Mouse (Mus musculus) lung, embryonic 16.5 days (tissue): ENCODE results near the gene Acss2. TPM values are rescaled to one million over a fixed set of nuclear protein-coding genes. Genes with fewer than 3 reads are reported as not detected.
"Not testable (repeated sequence)": the region's sequence is repeated elsewhere in the genome, so short reads cannot be mapped to it uniquely, and the experiment has no call there.

ENCODE experiments used
- ATAC-seq: fragments of 200-750 bp; cut with Nextera tagmentation; 2 replicates; pipeline ENCODE4 v1.8.0; 2017; ENCODE audit warnings: low read depth, mild to moderate bottlenecking, moderate library complexity
- H3K27ac ChIP-seq: fragments of 300-500 bp; sonication (generic); 2 replicates; pipeline ENCODE4 v1.5.1; 2014; ENCODE audit warnings: mild to moderate bottlenecking, control low read depth, low read length
- H3K27me3 ChIP-seq: fragments of 300-500 bp; sonication (generic); 2 replicates; pipeline ENCODE4 v1.6.1; 2014; ENCODE audit warnings: low read depth, low read length, mixed read lengths; ENCODE audit not compliant: control insufficient read depth, insufficient read depth
- H3K36me3 ChIP-seq: fragments of 300-500 bp; sonication (generic); 2 replicates; pipeline ENCODE4 v1.6.1; 2014; ENCODE audit warnings: low read length; ENCODE audit not compliant: control insufficient read depth, insufficient read depth
- H3K4me1 ChIP-seq: fragments of 300-500 bp; sonication (generic); replicated peaks from 2 replicates; pipeline ENCODE4 v1.6.1; 2014; ENCODE audit warnings: low read length, mixed read lengths; ENCODE audit not compliant: control insufficient read depth, insufficient read depth
- H3K4me2 ChIP-seq: fragments of 300-500 bp; sonication (generic); 2 replicates; pipeline ENCODE4 v1.6.1; 2014; ENCODE audit warnings: low read depth, low read length, control low read depth
- H3K4me3 ChIP-seq: fragments of 300-500 bp; sonication (generic); 2 replicates; pipeline ENCODE4 v1.5.1; 2014; ENCODE audit warnings: mild to moderate bottlenecking, low read length, control low read depth
- H3K9ac ChIP-seq: fragments of 300-500 bp; sonication (generic); 2 replicates; pipeline ENCODE4 v1.6.1; 2014; ENCODE audit warnings: low read length, control low read depth
- H3K9me3 ChIP-seq: fragments of 300-500 bp; sonication (generic); 2 replicates; pipeline ENCODE4 v1.6.1; 2016; ENCODE audit warnings: low read length; ENCODE audit not compliant: control insufficient read depth
- WGBS: fragments of 180-500 bp; shearing (Covaris S2); extraction: QIAGEN DNeasy Blood & Tissue Kit; methylation state at CpG from one replicate; pipeline ENCODE4 v1.1.7; 2014; 5-methylcytosine and 5-hydroxymethylcytosine counted together
- polyA plus RNA-seq: library from polyadenylated mRNA; unstranded; fragments of >200 nt; fragmentation: Nextera tagmentation; extraction: Ambion mirVana; gene quantifications from 2 replicates; pipeline ENCODE4 v1.2.1, GENCODE M21; 2015

Acss2 gene
- polyA plus RNA-seq, 1 experiment from 2014 or later, result 11.0 TPM

DNA sequence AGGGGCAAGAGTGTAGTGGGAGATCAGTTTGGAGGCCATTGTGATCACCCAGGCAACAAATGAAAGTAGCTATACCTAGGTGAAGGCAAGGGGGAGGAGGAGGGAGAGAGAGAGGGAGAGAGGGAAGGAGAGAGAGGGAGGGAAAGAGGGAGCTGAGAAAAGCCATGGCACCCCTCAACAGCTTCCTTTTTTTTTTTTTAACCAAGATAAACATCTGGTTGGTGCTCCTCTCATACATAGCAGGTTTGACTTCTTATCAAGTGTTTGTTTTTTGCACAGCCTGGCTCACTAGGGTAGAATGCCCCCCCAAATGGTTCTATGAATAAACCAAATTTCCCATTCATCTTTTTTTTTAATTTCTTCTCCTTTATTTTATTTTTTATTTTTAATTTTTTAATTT is 18.5 kb downstream of the Acss2 start:
- no peak overlapping the region for H3K27ac ChIP-seq
- no peak overlapping the region for H3K4me3 ChIP-seq
- no peak overlapping the region for H3K4me2 ChIP-seq
- H3K36me3 ChIP-seq, result no peaks in the 10 kb centered on the region
- H3K27me3 ChIP-seq, result no peaks in the 10 kb centered on the region
- 0 out of 2 replicates have a peak, but pooled peaks cover 5% of the 10 kb centered on the region for H3K4me1 ChIP-seq
- H3K9me3 ChIP-seq, result no peaks in the 10 kb centered on the region
- no peak overlapping the region for H3K9ac ChIP-seq
- ATAC-seq, result no peak

- no peaks in the 10 kb centered on the region for H3K36me3 ChIP-seq
- ATAC-seq, result no peak
- no peaks in the 10 kb centered on the region for H3K9me3 ChIP-seq
- no peaks in the 10 kb centered on the region for H3K27me3 ChIP-seq
- H3K27ac ChIP-seq, result no peak overlapping the region
- no peak overlapping the region for H3K9ac ChIP-seq
- H3K4me1 ChIP-seq, result 0 out of 2 replicates have a peak, but pooled peaks cover 5% of the 10 kb centered on the region
- H3K4me3 ChIP-seq, result no peak overlapping the region
- 62% methylated on average over 5 of the region's 5 CpGs for WGBS
- no peak overlapping the region for H3K4me2 ChIP-seq
These were observed 20.2 kb downstream of the Acss2 start for GRCm38 (mm10) chr2:155537761-155538462.

GRCm38 (mm10) chr2:155538463-155539057 is 20.8 kb downstream of the Acss2 start:
- H3K27ac ChIP-seq, H3K4me1 ChIP-seq, H3K9me3 ChIP-seq, H3K36me3 ChIP-seq, ATAC-seq, H3K9ac ChIP-seq, H3K4me2 ChIP-seq, H3K27me3 ChIP-seq: not testable (repeated sequence)
- WGBS, result 70% methylated on average over 7 of the region's 19 CpGs
- H3K4me3 ChIP-seq, result 0 out of 2 replicates have a peak overlapping the region, but pooled peaks have one; percentile 5

DNA sequence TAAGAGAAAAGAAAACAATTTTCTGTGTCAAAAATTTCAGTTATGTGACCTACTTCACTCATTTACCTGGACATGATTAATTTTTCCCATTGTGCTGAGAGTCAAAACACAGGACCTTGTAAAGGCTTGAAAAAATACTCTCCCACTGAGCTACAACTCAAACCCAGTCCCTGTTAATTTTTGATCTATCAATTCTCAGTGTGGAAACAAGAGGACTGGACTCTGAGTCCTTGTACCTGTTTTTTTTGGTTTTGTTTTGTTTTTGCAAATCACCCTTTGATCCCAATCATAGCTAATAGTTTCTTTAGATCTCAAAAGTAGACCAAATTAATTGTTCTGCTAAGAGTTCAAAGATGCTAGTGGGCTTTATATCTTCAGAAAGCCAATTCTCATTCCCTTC is 21.9 kb downstream of the Acss2 start:
- H3K27me3 ChIP-seq, result no peaks in the 10 kb centered on the region
- ATAC-seq, result no peak
- no peak overlapping the region for H3K4me3 ChIP-seq
- 0 out of 2 replicates have a peak, but pooled peaks cover 5% of the 10 kb centered on the region for H3K4me1 ChIP-seq
- H3K9me3 ChIP-seq, result no peaks in the 10 kb centered on the region
- H3K4me2 ChIP-seq, result no peak overlapping the region
- H3K36me3 ChIP-seq, result no peaks in the 10 kb centered on the region
- no peak overlapping the region for H3K27ac ChIP-seq
- H3K9ac ChIP-seq, result no peak overlapping the region

GRCm38 (mm10) chr2:155540822-155541458 is 23.2 kb downstream of the Acss2 start:
- WGBS, result 39% methylated on average over 6 of the region's 6 CpGs
- Histone ChIP-seq H3K9me3 (no peaks in the 10 kb centered on the region), H3K9ac (no peak overlapping the region), H3K4me2 (no peak overlapping the region), H3K27me3 (no peaks in the 10 kb centered on the region), H3K36me3 (no peaks in the 10 kb centered on the region), H3K4me3 (no peak overlapping the region), H3K4me1 (0 out of 2 replicates have a peak, but pooled peaks cover 5% of the 10 kb centered on the region), H3K27ac (no peak overlapping the region)
- ATAC-seq, result peak; percentile 49

- ATAC-seq, result no peak
- no peak overlapping the region for H3K27ac ChIP-seq
- H3K9me3 ChIP-seq, result no peaks in the 10 kb centered on the region
- H3K36me3 ChIP-seq, result no peaks in the 10 kb centered on the region
- H3K4me1 ChIP-seq, result no peaks in the 10 kb centered on the region
- H3K4me3 ChIP-seq, result no peak overlapping the region
- H3K4me2 ChIP-seq, result no peak overlapping the region
- no peak overlapping the region for H3K9ac ChIP-seq
- H3K27me3 ChIP-seq, result no peaks in the 10 kb centered on the region
- 63% methylated on average over 1 of the region's 1 CpGs for WGBS
These were observed 29.2 kb downstream of the Acss2 start for GRCm38 (mm10) chr2:155546955-155547354.

GRCm38 (mm10) chr2:155552336-155552735 is 34.6 kb downstream of the Acss2 start:
- no peak overlapping the region for H3K4me3 ChIP-seq
- H3K4me1 ChIP-seq, result no peaks in the 10 kb centered on the region
- ATAC-seq, result no peak
- H3K4me2 ChIP-seq, result no peak overlapping the region
- no peaks in the 10 kb centered on the region for H3K36me3 ChIP-seq
- no peak overlapping the region for H3K27ac ChIP-seq
- no peak overlapping the region for H3K9ac ChIP-seq
- no peaks in the 10 kb centered on the region for H3K9me3 ChIP-seq
- no peaks in the 10 kb centered on the region for H3K27me3 ChIP-seq

- no peak overlapping the region for H3K4me2 ChIP-seq
These were observed 35.2 kb downstream of the Acss2 start for GRCm38 (mm10) chr2:155552949-155553354.

DNA sequence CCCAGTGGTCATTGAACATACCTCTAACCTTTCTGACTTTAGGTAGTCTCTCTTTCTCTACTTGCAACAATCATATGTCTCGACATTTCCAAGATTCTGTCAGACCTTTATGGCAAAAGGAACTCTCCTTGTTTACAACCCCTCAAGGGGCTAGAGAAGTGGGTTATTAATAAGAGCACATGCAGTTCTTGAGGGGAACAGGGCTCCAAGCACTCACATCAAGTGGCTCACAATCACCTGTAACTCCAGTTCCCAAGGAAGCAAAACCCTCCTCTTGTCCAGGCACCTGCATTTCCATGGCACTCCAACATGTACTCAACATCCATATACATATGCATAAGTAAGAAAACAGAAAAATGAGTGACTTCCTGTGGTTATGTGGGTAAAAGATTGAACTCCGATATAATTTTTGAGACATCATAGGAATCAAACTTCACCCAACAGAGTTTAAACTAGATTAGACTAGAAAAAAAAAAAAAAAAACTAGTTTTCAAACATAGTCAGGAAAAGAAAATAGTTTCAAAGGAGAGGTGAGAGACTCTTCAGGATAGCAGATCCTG is 36.8 kb downstream of the Acss2 start:
- H3K36me3 ChIP-seq, result no peaks in the 10 kb centered on the region
- WGBS, result 65% methylated on average over 2 of the region's 2 CpGs
- no peak overlapping the region for H3K4me3 ChIP-seq
- no peaks in the 10 kb centered on the region for H3K27me3 ChIP-seq
- no peak overlapping the region for H3K9ac ChIP-seq
- ATAC-seq, result no peak
- no peaks in the 10 kb centered on the region for H3K4me1 ChIP-seq
- no peaks in the 10 kb centered on the region for H3K9me3 ChIP-seq
- H3K4me2 ChIP-seq, result no peak overlapping the region
- no peak overlapping the region for H3K27ac ChIP-seq

More at GRCm38 (mm10) chr2:155552949-155553354, 35.2 kb downstream of the Acss2 start:
- Histone ChIP-seq H3K9me3 (no peaks in the 10 kb centered on the region), H3K9ac (no peak overlapping the region), H3K4me1 (no peaks in the 10 kb centered on the region), H3K36me3 (no peaks in the 10 kb centered on the region), H3K27ac (no peak overlapping the region), H3K27me3 (no peaks in the 10 kb centered on the region), H3K4me3 (no peak overlapping the region)
- ATAC-seq, result no peak
